Mouse (Mus musculus): ENCODE measurements around the gene Fut2.
"Not testable (repeated sequence)": the region's sequence is repeated elsewhere in the genome, so short reads cannot be mapped to it uniquely, and the experiment has no call there.

- not testable (repeated sequence) for TF ChIP-seq POLR2A (IDR thresholded peaks at IDR 0.05; ENCODE audit: low read depth, low read length); CTCF (IDR thresholded peaks at IDR 0.05; ENCODE audit: extremely low read depth, insufficient read depth, insufficient read length, insufficient replicate concordance)
Observed at GRCm38 (mm10) chr7:45650484-45650883, 15.7 kb downstream of the Fut2 start.

All from spleen, adult 2 months (tissue).